Mouse (Mus musculus) MEL (cell line): ENCODE measurements around the gene Sftpd.

Experiments used
- CTCF ChIP-seq, 3 experiments: IDR thresholded peaks in 2 of 3; conservative IDR thresholded peaks in 1 of 3; 2 replicates each; pipeline ENCODE4 v1.5.1; 2011 to 2012; ENCODE audit warnings: low read length in 3 of 3, low read depth in 2 of 3, mild to moderate bottlenecking in 2 of 3, improper control_type of control experiment in 1 of 3, inconsistent platforms in 1 of 3, mixed read lengths in 1 of 3, moderate library complexity in 1 of 3; ENCODE audit not compliant: control insufficient read depth in 1 of 3, insufficient read depth in 1 of 3, poor library complexity in 1 of 3, severe bottlenecking in 1 of 3
- MXI1 ChIP-seq: IDR thresholded peaks from 2 replicates; pipeline ENCODE4 v1.6.1; 2011; ENCODE audit warnings: mild to moderate bottlenecking, low read depth, low read length, improper control_type of control experiment
- UBTF ChIP-seq: IDR thresholded peaks from 2 replicates; pipeline ENCODE4 v1.6.1; 2012; ENCODE audit warnings: low read depth, mild to moderate bottlenecking, inconsistent platforms, low read length, improper control_type of control experiment, moderate library complexity, borderline replicate concordance; ENCODE audit not compliant: insufficient read depth

- TF ChIP-seq CTCF (IDR thresholded peaks at IDR 0.05 in 2 of 3, conservative IDR thresholded peaks at IDR 0.05 in 1 of 3; ENCODE audit: control insufficient read depth in 1 of 3, insufficient read depth in 1 of 3, low read depth in 2 of 3, low read length in 3 of 3, poor library complexity in 1 of 3, severe bottlenecking in 1 of 3) = no peak
- TF ChIP-seq MXI1 = no peak
- TF ChIP-seq UBTF = no peak
Measured at GRCm38 (mm10) chr14:41170514-41170913, 14.4 kb downstream of the Sftpd start.
